Mouse (Mus musculus): ENCODE results near the gene Olfr1311. TPM values are rescaled to one million over a fixed set of nuclear protein-coding genes. Genes with fewer than 3 reads are reported as not detected.
"Not testable (repeated sequence)": the region's sequence is repeated elsewhere in the genome, so short reads cannot be mapped to it uniquely, and the experiment has no call there.

The Olfr1311 gene
- polyA plus RNA-seq (2016; fragmentation: Nextera tagmentation; extraction: Ambion mirVana), result not detected in 2 replicates

GRCm38 (mm10) chr2:112024312-112024711 lies at the start of gene Olfr1311:
Olfr1311 (minus strand) TSS chr2:112024412.
- H3K4me3 ChIP-seq, result no peak within 1 kb of the TSS
- no peaks in the 10 kb centered on the region for H3K9me3 ChIP-seq
- 93% methylated on average over 2 of the region's 2 CpGs for WGBS

GRCm38 (mm10) chr2:112050138-112050537 lies 25.9 kb upstream of the Olfr1311 start, which contains the start of gene Olfr1312:
Olfr1312 (minus strand) TSS chr2:112050238.
- H3K4me3 ChIP-seq, result no peak within 1 kb of the TSS
- 43% methylated on average over 1 of the region's 1 CpGs for WGBS
- no peak for DNase-seq (ENCODE audit: low spot score)
- no peaks in the 10 kb centered on the region; the same call in 1 of the 2 replicates for H3K9me3 ChIP-seq
- no peaks in the 10 kb centered on the region for H3K4me1 ChIP-seq
- no peaks in the 10 kb centered on the region for H3K36me3 ChIP-seq (replicated peaks)
- no peaks in the 10 kb centered on the region for H3K27me3 ChIP-seq (replicated peaks; ENCODE audit: low read depth, poor library complexity, severe bottlenecking)
- no peak within 1 kb of the TSS for H3K27ac ChIP-seq (replicated peaks)

More at GRCm38 (mm10) chr2:112024312-112024711, at the start of gene Olfr1311:
- DNase-seq (ENCODE audit: low spot score), result no peak
- no peaks in the 10 kb centered on the region for H3K27me3 ChIP-seq (replicated peaks; ENCODE audit: low read depth, poor library complexity, severe bottlenecking)
- H3K27ac ChIP-seq (replicated peaks), result no peak within 1 kb of the TSS
- no peaks in the 10 kb centered on the region for H3K36me3 ChIP-seq (replicated peaks)
- H3K4me1 ChIP-seq, result no peaks in the 10 kb centered on the region

- H3K36me3 ChIP-seq (replicated peaks); H3K9me3 ChIP-seq; H3K4me3 ChIP-seq; H3K27me3 ChIP-seq (replicated peaks; ENCODE audit: low read depth, poor library complexity, severe bottlenecking); H3K27ac ChIP-seq (replicated peaks); DNase-seq (ENCODE audit: low spot score); H3K4me1 ChIP-seq: not testable (repeated sequence)
- 54% methylated on average over 6 of the region's 6 CpGs for WGBS
These were observed 2.8 kb upstream of the Olfr1311 start for GRCm38 (mm10) chr2:112026971-112027370.

GRCm38 (mm10) chr2:112014900-112015299 lies 9.3 kb downstream of the Olfr1311 start:
- Histone ChIP-seq H3K9me3 (no peaks in the 10 kb centered on the region), H3K4me1 (no peaks in the 10 kb centered on the region), H3K36me3 (replicated peaks) (no peaks in the 10 kb centered on the region), H3K27ac (replicated peaks) (no peak overlapping the region), H3K27me3 (replicated peaks; ENCODE audit: low read depth, poor library complexity, severe bottlenecking) (no peaks in the 10 kb centered on the region), H3K4me3 (no peak overlapping the region)
- DNase-seq (ENCODE audit: low spot score), result no peak
- WGBS, result 85% methylated on average over 3 of the region's 3 CpGs

GRCm38 (mm10) chr2:112012608-112013007 lies 11.6 kb downstream of the Olfr1311 start, which contains the start of gene Olfr1310:
Olfr1310 (minus strand) TSS chr2:112012708.
- Histone ChIP-seq H3K27ac (replicated peaks) (no peak within 1 kb of the TSS), H3K9me3 (no peaks in the 10 kb centered on the region), H3K4me3 (no peak within 1 kb of the TSS), H3K27me3 (replicated peaks; ENCODE audit: low read depth, poor library complexity, severe bottlenecking) (no peaks in the 10 kb centered on the region), H3K36me3 (replicated peaks) (no peaks in the 10 kb centered on the region), H3K4me1 (no peaks in the 10 kb centered on the region)
- DNase-seq (ENCODE audit: low spot score), result no peak

GRCm38 (mm10) chr2:111990181-111990580 lies 34.0 kb downstream of the Olfr1311 start, which contains the start of gene Olfr1309:
Olfr1309 (minus strand) TSS chr2:111990281.
- no peak within 1 kb of the TSS for H3K4me3 ChIP-seq
- H3K27ac ChIP-seq (replicated peaks), result no peak within 1 kb of the TSS
- no peaks in the 10 kb centered on the region for H3K27me3 ChIP-seq (replicated peaks; ENCODE audit: low read depth, poor library complexity, severe bottlenecking)
- no peak for DNase-seq (ENCODE audit: low spot score)
- H3K4me1 ChIP-seq, result no peaks in the 10 kb centered on the region
- H3K36me3 ChIP-seq (replicated peaks), result no peaks in the 10 kb centered on the region
- 75% methylated on average over 1 of the region's 1 CpGs for WGBS
- H3K9me3 ChIP-seq, result no peaks in the 10 kb centered on the region

Other genes starting within 250 kb of the Olfr1311 start
- gene Olfr1302, start 247.0 kb downstream of the Olfr1311 start, polyA plus RNA-seq (2016; fragmentation: Nextera tagmentation; extraction: Ambion mirVana), result not detected in 2 replicates
- gene Olfr1303, start 204.1 kb downstream of the Olfr1311 start, polyA plus RNA-seq (2016; fragmentation: Nextera tagmentation; extraction: Ambion mirVana), result not detected in 2 replicates
- gene Olfr1305, start 147.3 kb downstream of the Olfr1311 start, polyA plus RNA-seq (2016; fragmentation: Nextera tagmentation; extraction: Ambion mirVana), result not detected in 2 replicates
- gene Olfr1306, start 108.1 kb downstream of the Olfr1311 start, polyA plus RNA-seq (2016; fragmentation: Nextera tagmentation; extraction: Ambion mirVana), result not detected in 2 replicates
- gene Olfr1307, start 75.0 kb downstream of the Olfr1311 start, polyA plus RNA-seq (2016; fragmentation: Nextera tagmentation; extraction: Ambion mirVana), result 0.01 TPM in 1 of 2 replicates, not detected in the other
- gene Olfr1308, start 59.5 kb downstream of the Olfr1311 start, polyA plus RNA-seq (2016; fragmentation: Nextera tagmentation; extraction: Ambion mirVana), result not detected in 2 replicates
- gene Olfr1309, start 34.1 kb downstream of the Olfr1311 start, polyA plus RNA-seq (2016; fragmentation: Nextera tagmentation; extraction: Ambion mirVana), result not detected in 2 replicates
- not detected in 2 replicates for gene Olfr1310, start 11.7 kb downstream of the Olfr1311 start, polyA plus RNA-seq (2016; fragmentation: Nextera tagmentation; extraction: Ambion mirVana)
- gene Olfr1312, start 25.8 kb upstream of the Olfr1311 start, polyA plus RNA-seq (2016; fragmentation: Nextera tagmentation; extraction: Ambion mirVana), result not detected in 2 replicates
- gene Olfr1313, start 53.4 kb upstream of the Olfr1311 start, polyA plus RNA-seq (2016; fragmentation: Nextera tagmentation; extraction: Ambion mirVana), result not detected in 2 replicates
- gene Olfr1314, start 72.4 kb upstream of the Olfr1311 start, polyA plus RNA-seq (2016; fragmentation: Nextera tagmentation; extraction: Ambion mirVana), result not detected in 2 replicates
- gene Olfr1315-ps1, start 91.0 kb upstream of the Olfr1311 start, polyA plus RNA-seq (2016; fragmentation: Nextera tagmentation; extraction: Ambion mirVana), result not detected in 2 replicates
- gene Olfr1316, start 110.6 kb upstream of the Olfr1311 start, polyA plus RNA-seq (2016; fragmentation: Nextera tagmentation; extraction: Ambion mirVana), result not detected in 2 replicates
- not detected in 2 replicates for gene Olfr1317, start 115.9 kb upstream of the Olfr1311 start, polyA plus RNA-seq (2016; fragmentation: Nextera tagmentation; extraction: Ambion mirVana)
- gene Olfr1318, start 129.8 kb upstream of the Olfr1311 start, polyA plus RNA-seq (2016; fragmentation: Nextera tagmentation; extraction: Ambion mirVana), result not detected in 2 replicates
- gene Lpcat4, start 215.1 kb upstream of the Olfr1311 start, polyA plus RNA-seq (2016; fragmentation: Nextera tagmentation; extraction: Ambion mirVana), result 13.1 and 14.0 TPM in 2 replicates
- 0.10 TPM in 1 of 2 replicates, not detected in the other for gene Nutm1, start 234.9 kb upstream of the Olfr1311 start, polyA plus RNA-seq (2016; fragmentation: Nextera tagmentation; extraction: Ambion mirVana)
- 220 and 238 TPM in 2 replicates for gene Nop10, start 237.5 kb upstream of the Olfr1311 start, polyA plus RNA-seq (2016; fragmentation: Nextera tagmentation; extraction: Ambion mirVana)
- gene Slc12a6, start 241.4 kb upstream of the Olfr1311 start, polyA plus RNA-seq (2016; fragmentation: Nextera tagmentation; extraction: Ambion mirVana), result 8.2 and 9.7 TPM in 2 replicates
- not detected in 2 replicates for gene Gm21985, start 241.9 kb upstream of the Olfr1311 start, polyA plus RNA-seq (2016; fragmentation: Nextera tagmentation; extraction: Ambion mirVana)

Measured in embryonic facial prominence, embryonic 10.5 days (tissue).